Mouse (Mus musculus): ENCODE measurements around the gene Ptprt.

Gene Ptprt

GRCm38 (mm10) chr2:162413073-162413812 is 247.7 kb downstream of the Ptprt start:
- intact Hi-C loops (cut with DNase I), result no loop called here

GRCm38 (mm10) chr2:162411014-162411413 is 249.9 kb downstream of the Ptprt start:
- intact Hi-C loops (cut with DNase I), result no loop called here

GRCm38 (mm10) chr2:162409245-162409644 is 251.7 kb downstream of the Ptprt start:
- intact Hi-C loops (cut with DNase I), result no loop called here

- intact Hi-C loops (cut with DNase I), result no loop called here
These were observed 259.4 kb downstream of the Ptprt start for GRCm38 (mm10) chr2:162401316-162402100.

- intact Hi-C loops (cut with DNase I), result no loop called here
These were observed 266.3 kb downstream of the Ptprt start for GRCm38 (mm10) chr2:162394601-162395000.

- intact Hi-C loops (cut with DNase I), result no loop called here
These were observed 269.1 kb downstream of the Ptprt start for GRCm38 (mm10) chr2:162391834-162392233.

GRCm38 (mm10) chr2:162377309-162377708 is 283.6 kb downstream of the Ptprt start:
- intact Hi-C loops (cut with DNase I), result no loop called here

- intact Hi-C loops (cut with DNase I), result no loop called here
These were observed 311.9 kb downstream of the Ptprt start for GRCm38 (mm10) chr2:162349047-162349446.

GRCm38 (mm10) chr2:162341846-162342245 is 319.1 kb downstream of the Ptprt start:
- intact Hi-C loops (cut with DNase I), result no loop called here

- intact Hi-C loops (cut with DNase I), result no loop called here
These were observed 320.7 kb downstream of the Ptprt start for GRCm38 (mm10) chr2:162340231-162340630.

- intact Hi-C loops (cut with DNase I), result no loop called here
These were observed 328.8 kb downstream of the Ptprt start for GRCm38 (mm10) chr2:162332066-162332683.

GRCm38 (mm10) chr2:162329430-162329829 is 331.5 kb downstream of the Ptprt start:
- intact Hi-C loops (cut with DNase I), result no loop called here

- intact Hi-C loops (cut with DNase I), result no loop called here
These were observed 338.5 kb downstream of the Ptprt start for GRCm38 (mm10) chr2:162322411-162322810.

GRCm38 (mm10) chr2:162307996-162308395 is 353.0 kb downstream of the Ptprt start:
- intact Hi-C loops (cut with DNase I), result no loop called here

- intact Hi-C loops (cut with DNase I), result no loop called here
These were observed 366.9 kb downstream of the Ptprt start for GRCm38 (mm10) chr2:162294070-162294469.

GRCm38 (mm10) chr2:162282606-162283005 is 378.3 kb downstream of the Ptprt start:
- intact Hi-C loops (cut with DNase I), result no loop called here

GRCm38 (mm10) chr2:162282121-162282520 is 378.8 kb downstream of the Ptprt start:
- intact Hi-C loops (cut with DNase I), result no loop called here

- intact Hi-C loops (cut with DNase I), result no loop called here
These were observed 387.1 kb downstream of the Ptprt start for GRCm38 (mm10) chr2:162273826-162274225.

GRCm38 (mm10) chr2:162251272-162251671 is 409.7 kb downstream of the Ptprt start:
- intact Hi-C loops (cut with DNase I), result no loop called here

GRCm38 (mm10) chr2:162248296-162248695 is 412.7 kb downstream of the Ptprt start:
- intact Hi-C loops (cut with DNase I), result no loop called here

- intact Hi-C loops (cut with DNase I), result no loop called here
These were observed 438.5 kb downstream of the Ptprt start for GRCm38 (mm10) chr2:162222476-162222875.

- intact Hi-C loops (cut with DNase I), result no loop called here
These were observed 440.4 kb downstream of the Ptprt start for GRCm38 (mm10) chr2:162220586-162220985.

All from adrenal gland (tissue).